Mouse (Mus musculus) thymus, adult 2 months (tissue): ENCODE results near the gene Usp42.

Source experiments
- CTCF ChIP-seq: fragments of 200-500 bp; IDR thresholded peaks from 2 replicates; pipeline ENCODE4 v1.5.1; 2012; ENCODE audit warnings: mild to moderate bottlenecking, control low read depth, low read length, moderate library complexity, borderline replicate concordance; ENCODE audit not compliant: control insufficient read depth, poor library complexity, insufficient read depth; ENCODE audit errors: extremely low read depth
- POLR2A ChIP-seq: fragments of 200-500 bp; IDR thresholded peaks from 2 replicates; pipeline ENCODE4 v1.6.1; 2012; ENCODE audit warnings: mild to moderate bottlenecking, low read length, control low read depth, moderate library complexity; ENCODE audit not compliant: control insufficient read depth, poor library complexity, insufficient read depth; ENCODE audit errors: extremely low read depth

DNA sequence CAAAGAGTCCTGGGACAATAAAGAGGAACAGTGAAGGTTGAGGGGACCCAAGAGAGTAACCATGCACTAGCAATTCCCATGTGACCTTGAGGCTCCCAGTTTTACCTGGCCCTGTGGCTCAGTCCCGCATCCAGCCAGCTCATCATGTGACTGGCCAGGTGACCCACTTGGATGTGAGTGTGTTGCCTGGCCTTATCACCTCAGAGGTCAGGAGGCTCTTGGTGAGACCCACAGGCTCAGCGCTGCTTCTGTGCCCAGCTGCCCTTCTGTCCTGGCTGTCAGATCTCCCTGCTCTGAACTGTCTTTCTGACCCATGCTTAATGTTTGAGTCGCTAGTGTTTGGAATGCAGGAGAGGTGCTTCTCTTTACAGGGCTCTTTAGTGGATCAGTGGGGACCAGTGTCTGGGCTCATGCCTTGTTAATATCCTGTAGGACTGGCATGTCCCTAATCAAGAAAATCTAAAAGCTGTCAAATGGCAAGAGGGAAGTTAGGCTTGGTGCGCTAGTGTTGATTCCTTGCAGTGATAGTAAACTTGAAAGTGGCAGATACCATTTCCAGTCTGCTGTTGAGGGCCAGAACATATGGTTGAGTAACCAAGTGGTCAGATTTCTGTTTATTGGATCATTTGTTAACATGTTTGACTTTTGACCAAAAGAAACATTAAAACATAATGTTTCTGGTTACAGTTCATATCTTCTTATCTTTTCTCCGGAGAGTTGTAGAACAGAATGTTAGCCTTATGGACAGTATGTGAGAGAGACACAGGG, 55.7 kb downstream of the Usp42 start:
- TF ChIP-seq CTCF = no peak
- no peak for TF ChIP-seq POLR2A
